Mouse (Mus musculus): ENCODE data around the gene Ogdhl.

The Ogdhl gene

DNA sequence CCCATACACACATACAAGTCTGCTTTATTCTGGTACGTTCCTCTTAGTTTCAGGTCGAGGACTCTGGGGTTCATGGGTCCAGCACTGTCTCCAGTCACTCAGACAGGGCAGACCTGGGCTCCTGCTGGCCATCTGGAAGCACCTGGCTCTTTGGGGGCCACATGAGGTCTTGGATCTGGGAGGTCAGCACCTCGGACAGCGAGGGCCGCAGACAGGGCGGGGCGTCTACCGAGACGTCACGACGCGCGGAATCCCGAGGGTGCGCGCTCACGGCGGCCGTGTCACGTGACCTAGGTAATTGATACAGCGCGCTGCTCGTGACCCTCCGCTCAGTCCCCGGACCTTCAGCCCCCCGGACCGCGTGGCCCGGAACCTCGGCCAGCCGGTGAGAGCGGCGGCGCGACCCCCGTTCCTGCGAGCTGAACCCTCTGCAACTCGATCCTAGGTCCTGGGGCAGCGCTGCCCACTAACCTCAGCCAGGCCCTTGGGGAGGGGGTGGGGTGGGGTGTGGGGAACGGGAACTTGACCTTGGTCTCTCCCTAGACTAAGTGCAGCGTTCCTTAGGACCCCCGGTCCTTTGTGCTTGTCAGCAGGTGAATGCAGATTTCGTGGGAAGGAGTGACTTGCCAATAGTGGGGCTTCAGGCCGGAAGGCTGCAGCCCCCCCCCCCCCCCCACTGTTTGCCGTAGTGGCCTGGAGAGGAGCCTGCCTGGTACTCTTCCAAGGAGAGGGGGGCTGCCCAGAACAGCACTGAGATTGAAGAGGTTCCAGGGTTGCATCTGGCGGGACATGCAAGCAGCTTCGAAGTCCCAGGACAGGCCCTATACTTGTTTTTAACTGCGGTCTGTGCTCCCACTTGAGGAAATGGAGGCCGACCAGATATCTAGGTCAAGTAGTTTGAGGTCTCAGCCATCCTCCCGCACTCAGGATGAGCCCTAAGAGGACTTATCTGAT, at the start of gene Ogdhl:
Gene Ogdhl (plus strand): TSS at position 288 of the 954 bp plus-strand sequence.
- DNase-seq (ENCODE audit: low spot score), result peak; percentile 56

- no peak for DNase-seq (ENCODE audit: low spot score)
These were observed 20.2 kb upstream of the Ogdhl start for GRCm38 (mm10) chr14:32301622-32302021.

- DNase-seq (ENCODE audit: low spot score), result no peak
These were observed 19.4 kb upstream of the Ogdhl start for GRCm38 (mm10) chr14:32302423-32302822.

GRCm38 (mm10) chr14:32304921-32305320, 16.9 kb upstream of the Ogdhl start:
- DNase-seq (ENCODE audit: low spot score), result no peak

DNA sequence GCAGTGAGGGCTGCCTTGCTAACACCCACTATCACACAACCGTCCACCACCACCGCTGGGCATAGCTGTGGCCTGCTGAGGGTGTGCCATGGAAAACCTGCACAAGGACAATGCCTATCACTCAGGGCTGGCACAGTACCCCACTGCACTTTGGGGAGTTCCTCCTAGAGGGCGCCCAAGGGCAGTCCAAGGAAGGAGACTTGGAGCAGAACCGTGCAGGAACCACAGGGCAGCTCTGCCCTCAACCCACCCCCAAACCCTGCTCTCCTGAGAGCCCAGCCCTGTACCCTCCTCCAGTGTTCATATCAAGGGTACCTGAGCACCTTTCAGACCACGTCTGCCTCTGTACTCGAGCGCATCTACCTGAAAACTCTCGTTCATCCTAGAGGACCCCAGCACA, 11.9 kb upstream of the Ogdhl start:
- DNase-seq (ENCODE audit: low spot score), result peak; percentile 10

GRCm38 (mm10) chr14:32311381-32312035, 10.3 kb upstream of the Ogdhl start:
- no peak for DNase-seq (ENCODE audit: low spot score)

- no peak for DNase-seq (ENCODE audit: low spot score)
These were observed 4.0 kb upstream of the Ogdhl start for GRCm38 (mm10) chr14:32317822-32318221.

DNA sequence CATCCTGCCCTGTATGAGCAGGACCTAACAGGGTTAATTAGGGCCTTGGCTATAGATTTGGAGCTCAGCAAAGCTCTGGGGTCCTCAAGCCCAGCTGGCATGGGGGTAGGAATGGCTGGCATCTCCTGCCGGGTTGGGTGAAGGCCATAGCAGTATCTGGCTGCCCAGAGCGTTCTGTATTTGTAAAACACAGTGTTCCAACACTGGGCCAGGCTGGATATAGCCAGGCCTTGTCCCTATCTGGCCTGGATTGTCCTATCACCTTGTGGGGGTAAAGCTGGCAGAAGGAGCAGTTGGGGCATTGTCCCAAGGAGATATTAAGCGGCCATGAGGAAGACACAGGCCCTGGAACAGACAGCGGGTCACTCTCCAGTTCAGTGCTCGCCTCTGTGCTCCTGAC, 1.4 kb downstream of the Ogdhl start:
- no peak for DNase-seq (ENCODE audit: low spot score)

DNA sequence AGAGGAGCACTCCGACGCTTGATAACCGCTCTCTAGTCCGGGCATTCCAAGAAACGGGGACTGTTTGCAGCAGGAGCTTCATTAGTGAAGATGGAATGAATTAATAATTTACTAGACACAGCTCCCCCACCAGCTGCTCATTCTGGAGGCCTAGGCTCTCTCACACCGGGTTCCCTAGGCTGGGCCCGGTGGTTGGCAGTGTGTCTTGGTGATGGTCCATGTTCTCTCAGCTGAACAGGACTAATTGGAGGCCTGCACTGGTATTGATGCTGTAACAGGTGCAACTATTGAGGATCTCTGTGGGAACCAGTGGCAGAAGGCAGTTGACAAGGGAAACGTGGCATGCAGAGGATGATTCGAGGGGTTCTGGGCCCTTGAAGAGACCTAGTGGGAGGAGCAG, 5.5 kb downstream of the Ogdhl start:
- DNase-seq (ENCODE audit: low spot score), result no peak

DNA sequence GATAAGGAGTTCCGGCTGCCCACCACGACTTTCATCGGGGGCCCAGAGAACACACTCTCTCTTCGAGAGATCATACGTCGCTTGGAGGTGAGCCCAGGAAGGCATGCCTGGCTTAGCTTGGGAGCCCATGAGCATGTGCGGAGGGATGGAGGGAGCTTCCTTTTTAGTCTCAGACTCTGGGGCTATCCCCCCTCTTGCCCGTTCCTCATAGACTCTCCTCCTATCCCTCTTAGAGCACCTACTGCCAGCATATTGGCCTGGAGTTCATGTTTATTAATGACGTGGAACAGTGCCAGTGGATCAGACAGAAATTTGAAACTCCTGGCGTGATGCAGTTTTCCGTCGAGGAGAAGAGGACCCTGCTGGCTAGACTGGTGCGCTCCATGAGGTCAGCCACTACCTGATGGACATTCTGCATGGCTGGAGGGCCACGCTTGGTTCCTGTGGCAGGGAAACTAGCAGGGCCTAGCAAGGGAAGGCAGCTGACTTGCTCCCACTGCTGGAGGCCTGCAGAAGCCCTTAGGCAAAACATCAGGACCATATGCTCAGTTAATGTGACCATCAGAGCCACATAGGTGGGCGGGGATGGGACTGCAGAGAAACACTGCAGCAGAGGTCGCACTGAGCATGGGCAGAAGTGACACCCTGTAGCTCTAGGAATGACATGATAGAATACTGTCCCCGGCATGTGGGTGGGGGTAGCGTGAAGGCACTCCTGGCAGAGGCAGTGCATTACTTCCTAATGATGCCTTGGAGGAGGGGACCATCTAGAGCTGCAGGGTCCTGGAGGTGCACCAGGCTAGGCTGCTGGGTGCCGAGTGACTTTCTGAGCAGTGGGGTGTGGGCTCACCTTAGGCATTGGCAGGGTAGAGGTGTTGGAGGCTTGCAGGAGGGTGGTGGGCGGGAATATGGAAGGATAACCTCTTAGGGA, 11.0 kb downstream of the Ogdhl start:
- no peak for DNase-seq (ENCODE audit: low spot score)

GRCm38 (mm10) chr14:32336021-32336420, 14.2 kb downstream of the Ogdhl start:
- DNase-seq (ENCODE audit: low spot score), result no peak

DNA sequence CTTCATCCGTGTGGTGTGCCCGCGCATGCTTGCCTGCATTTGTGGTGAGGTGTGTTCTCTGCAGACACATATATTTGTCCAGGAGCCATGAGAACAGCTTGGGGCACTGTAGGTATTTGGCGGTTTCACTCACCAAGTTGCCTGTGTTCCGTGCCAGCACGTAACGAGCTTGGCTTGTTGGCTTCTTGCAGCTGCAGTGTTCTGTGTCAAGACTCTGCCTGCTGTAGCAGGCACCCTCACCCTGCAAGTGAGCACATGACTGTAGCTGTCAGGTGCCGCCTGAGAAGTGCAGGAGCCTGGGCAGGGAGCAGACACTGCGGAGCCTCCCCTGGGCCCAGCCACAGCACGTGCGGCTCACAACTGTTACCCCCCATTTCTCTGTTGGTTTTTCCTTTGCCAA, 14.7 kb downstream of the Ogdhl start:
- DNase-seq (ENCODE audit: low spot score), result no peak

- no peak for DNase-seq (ENCODE audit: low spot score)
These were observed 20.0 kb downstream of the Ogdhl start for GRCm38 (mm10) chr14:32341823-32342222.

DNA sequence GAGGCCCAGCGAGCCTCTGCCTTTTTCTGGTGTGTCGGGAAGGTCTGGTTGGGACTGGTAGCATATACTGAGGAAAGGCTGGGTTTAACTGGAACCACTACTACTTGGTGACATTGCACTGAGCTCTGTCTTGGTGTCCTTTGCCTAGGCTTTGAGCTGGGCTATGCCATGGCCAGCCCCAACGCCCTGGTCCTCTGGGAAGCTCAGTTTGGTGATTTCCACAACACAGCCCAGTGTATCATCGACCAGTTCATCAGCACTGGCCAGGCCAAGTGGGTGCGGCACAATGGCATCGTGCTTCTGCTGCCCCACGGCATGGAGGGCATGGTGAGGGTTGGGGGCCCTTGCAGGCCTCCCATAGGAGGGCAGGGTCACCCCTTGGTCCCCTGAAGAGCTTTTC, 22.4 kb downstream of the Ogdhl start:
- no peak for DNase-seq (ENCODE audit: low spot score)

DNA sequence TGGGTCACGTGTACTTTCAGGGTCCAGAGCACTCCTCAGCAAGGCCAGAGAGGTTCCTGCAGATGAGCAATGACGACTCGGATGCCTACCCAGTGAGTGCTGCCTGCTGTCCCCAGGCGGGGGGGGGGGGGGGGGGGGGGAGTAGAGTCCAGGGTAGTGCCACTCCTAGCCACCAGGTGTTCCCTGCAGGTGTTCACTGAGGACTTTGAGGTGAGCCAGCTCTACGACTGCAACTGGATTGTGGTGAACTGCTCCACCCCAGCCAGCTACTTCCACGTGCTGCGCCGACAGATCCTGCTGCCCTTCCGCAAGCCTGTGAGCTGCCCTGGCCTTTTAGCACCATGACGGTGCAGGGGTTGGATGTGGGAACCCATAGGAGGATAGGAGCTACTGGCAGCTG, 22.9 kb downstream of the Ogdhl start:
- DNase-seq (ENCODE audit: low spot score), result no peak

DNA sequence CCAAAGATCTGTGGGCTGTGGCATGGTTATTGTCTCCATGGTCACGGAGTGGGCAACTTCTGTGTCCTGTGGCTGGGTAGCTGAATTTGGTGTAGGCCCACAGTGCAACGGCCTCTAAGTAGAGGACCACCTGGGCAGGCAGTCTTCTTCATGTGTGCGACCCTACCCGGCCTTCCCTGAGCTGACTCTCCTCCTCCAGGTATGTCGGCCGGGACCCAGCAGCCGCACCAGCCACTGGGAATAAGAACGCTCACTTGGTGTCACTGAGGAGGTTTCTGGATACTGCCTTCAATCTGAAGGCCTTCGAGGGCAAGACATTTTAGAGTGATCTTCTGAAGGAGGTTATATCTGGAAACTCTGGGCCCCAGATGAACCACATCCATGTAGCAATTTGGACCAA, 25.5 kb downstream of the Ogdhl start:
- no peak for DNase-seq (ENCODE audit: low spot score)

GRCm38 (mm10) chr14:32351181-32351920, 29.5 kb downstream of the Ogdhl start:
- peak; percentile 7 for DNase-seq (ENCODE audit: low spot score)

- no peak for DNase-seq (ENCODE audit: low spot score)
These were observed 42.5 kb downstream of the Ogdhl start for GRCm38 (mm10) chr14:32364359-32364758.

DNA sequence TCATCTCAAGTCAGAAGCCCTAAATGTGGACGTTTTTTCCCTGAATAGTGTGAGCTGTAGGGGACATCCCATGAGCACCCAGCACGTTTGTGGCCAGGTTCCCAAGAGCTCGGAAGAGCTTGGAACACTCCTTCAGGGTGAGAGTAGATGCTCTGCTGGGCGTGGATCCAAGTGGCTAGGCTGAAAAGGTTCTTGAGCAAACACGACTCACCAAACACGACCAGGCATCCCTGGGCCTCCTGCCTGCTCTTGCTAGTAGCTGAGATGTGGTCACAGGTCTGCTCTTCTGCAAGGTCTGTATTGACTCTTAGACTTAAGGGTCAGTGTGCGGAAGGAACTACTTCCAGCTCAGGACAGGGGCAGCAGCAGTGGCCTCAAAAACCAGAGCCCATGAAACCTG, 47.9 kb downstream of the Ogdhl start:
- no peak for DNase-seq (ENCODE audit: low spot score)

- no peak for DNase-seq (ENCODE audit: low spot score)
These were observed 50.7 kb downstream of the Ogdhl start for GRCm38 (mm10) chr14:32372510-32372909.

DNA sequence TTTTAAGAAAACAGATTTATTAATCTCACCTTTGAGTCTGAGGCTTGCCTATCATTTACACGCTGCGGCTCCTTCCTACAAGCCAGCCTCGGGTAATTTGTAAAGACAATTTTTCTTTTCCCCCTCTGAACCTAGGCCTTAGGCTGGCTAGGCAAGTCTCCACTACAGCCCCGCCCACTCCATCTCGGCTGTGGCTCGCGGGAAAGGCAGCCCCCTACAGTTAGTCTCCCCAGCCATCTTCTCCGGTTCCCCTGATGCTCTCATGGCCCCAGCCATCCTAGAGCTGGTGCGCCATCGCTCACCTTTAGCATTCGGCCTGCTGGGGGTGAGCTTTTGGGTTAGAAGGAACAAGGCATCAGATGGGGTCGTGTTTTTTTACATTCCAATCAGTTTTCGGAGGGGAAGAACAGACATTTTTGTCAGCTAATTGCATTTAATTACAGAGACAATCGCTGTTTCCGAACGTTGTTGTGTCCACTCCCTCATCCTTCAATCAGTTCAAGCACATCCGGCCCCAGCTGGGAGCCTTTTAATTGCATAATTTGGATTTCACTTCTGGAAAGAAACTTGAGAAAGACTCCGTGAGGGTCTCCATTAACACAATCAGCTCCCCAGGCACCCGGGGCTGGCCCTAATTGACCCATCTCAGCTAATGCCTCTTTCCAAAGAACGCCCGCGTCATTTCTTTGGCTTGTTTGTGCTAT, 57.7 kb downstream of the Ogdhl start:
- no peak for DNase-seq (ENCODE audit: low spot score)
